Mouse (Mus musculus) thymus, postnatal 0 days (tissue): ENCODE data around the gene Auts2. TPM values are rescaled to one million over a fixed set of nuclear protein-coding genes. Genes with fewer than 3 reads are reported as not detected.

Source experiments
- DNase-seq: peaks from one replicate; pipeline ENCODE4 v3.0.0-alpha.2; 2015; ENCODE audit warnings: low spot score
- polyA plus RNA-seq: library from polyadenylated mRNA; unstranded; fragments of >200 nt; fragmentation: Nextera tagmentation; extraction: Ambion mirVana; gene quantifications from 2 replicates; pipeline ENCODE4 v1.2.1, GENCODE M21; 2015

The Auts2 gene
- polyA plus RNA-seq, 1 experiment from 2014 or later = 2.8 TPM

DNA sequence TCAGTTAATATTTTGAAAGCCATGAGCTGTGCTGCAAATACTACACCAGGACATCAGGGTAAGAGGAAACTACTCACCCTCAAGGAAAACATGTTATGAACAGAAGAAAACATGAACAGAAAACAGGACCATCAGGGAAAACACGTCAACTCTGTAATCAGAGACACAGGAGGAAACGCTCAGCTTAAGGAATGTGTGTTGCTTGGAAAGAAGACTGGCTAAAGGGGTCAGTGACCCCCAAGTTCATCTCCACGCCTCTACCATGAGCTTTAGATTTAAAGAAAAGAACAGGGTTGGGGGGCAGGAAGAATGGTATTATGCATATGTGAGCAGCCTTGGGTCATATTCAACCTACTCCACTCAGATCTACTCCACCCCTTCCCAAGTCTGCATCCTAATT, 356.5 kb downstream of the Auts2 start:
- DNase-seq = no peak

DNA sequence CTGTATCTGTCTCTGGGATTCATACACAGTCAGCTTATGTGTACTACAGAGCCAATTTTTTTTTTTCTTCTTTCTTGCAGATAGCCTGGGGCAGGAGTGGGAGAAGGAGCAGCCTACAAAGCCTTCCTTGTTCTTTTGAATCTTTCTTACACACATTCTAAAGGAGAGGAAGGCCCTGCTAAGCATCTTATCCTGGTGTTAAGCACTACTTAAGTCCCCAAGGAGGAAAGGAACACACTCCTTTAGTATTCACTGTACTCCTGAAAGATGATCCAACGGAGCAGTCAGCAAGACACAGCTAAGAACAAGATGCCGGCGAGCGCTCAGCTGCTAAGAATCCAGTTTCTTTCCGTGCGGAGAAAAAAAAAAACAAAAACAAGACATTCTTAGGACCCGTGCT, 356.9 kb downstream of the Auts2 start:
- no peak for DNase-seq

DNA sequence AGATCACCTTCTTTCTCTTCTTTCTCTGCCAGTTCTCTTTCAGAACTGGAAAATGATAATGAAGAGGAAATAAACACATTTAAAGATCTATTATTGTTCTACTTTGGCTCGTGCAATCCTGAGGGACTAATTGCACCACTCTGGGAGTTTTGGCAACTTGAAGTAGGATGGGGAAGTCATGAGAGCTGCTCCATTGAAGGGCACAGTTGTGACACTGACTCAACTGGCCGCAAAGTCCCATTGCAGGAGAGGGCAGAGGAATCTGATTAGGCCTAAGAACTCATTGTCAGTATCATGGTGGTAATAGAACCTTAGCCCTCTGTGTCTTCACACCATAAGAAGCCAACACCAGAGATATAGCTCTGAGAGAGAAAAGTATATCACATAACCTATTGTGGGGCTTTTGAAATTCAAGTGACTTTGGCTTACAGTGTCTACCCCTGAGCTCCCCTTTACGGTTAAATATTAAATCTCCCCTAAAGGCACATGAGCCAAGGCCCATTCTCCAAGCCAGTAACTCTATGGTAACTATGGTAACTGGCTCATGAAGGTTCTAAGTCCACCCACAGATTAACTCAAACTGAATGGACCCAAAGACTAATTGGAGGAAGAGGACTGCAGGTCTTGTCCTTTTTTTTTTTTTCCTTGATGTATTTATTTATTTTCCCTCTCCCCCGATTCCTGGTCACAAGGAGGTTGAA, 358.6 kb downstream of the Auts2 start:
- DNase-seq = no peak

DNA sequence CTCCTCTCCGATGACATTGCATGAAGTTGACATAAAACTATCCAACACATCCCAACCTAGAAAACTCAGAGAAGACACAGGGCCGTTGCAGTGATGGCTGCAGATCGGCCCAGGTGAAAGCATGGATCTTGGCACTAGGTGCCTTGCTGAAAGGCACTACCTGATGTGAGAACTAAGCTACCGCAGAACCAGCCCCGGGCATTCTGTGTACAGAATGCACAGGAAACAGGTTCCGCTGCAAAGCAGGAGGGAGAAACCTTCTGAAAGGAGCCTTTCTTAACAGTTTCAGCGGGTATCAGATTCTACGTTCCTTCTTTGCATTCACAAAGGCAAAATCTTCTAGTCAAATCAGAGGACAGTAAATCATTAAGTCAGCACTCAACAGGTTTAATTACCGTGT, 361.1 kb downstream of the Auts2 start:
- DNase-seq = no peak

DNA sequence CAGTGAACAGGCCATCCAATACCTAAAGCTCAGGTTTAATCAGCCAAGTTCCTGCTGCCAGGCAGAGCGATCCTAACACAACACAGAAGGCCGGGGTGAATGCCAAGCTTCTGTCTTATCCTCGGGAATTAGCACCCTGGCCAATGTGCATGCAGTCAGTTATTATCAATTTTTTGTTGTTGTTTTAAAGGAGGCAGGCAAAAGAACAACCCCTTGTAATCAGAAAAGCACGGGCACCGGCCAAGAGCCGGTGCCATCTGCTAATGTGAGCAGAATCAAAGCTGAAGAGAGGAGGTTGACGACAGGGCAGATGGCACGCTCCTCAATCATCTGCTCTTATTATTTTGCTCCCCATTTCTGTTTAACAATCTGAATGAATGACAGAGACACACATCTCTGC, 373.1 kb downstream of the Auts2 start:
- DNase-seq = no peak

DNA sequence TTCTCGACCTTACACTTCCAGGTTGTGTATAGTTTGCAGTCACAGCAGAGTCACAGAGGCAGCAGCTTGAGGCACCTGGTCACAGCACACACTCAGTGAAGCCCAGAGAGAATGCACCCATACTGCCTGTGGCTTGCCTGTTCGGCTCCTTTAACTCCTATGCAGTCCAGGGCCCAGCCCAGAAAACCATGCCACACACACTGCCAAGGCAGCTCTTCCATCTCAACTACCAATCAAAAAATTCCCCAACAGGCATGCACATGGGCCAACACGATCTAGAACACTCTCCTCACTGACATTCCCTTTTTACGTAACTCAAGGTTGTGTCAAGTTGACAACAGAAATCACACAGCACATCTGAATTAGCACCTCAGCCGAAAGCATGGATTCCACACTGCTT, 374.3 kb downstream of the Auts2 start:
- DNase-seq = no peak

DNA sequence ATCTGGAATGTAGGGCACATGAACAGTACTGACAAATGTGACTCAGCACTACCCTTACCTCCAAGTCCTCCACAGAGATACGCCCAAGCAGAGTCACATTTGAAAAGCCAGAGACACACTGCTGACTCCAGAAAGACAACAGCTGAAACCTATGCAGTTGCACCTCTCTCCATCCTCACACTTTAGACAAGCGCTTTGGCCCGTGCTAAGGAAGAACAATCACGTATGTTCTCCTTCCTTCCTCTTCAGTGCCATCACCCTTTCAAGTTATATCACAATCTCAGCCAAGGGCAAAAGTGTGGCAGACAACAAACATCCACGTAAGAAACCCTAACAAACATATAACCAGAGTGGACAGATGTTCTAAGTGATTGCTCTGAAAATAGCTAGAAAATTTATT, 374.9 kb downstream of the Auts2 start:
- DNase-seq = no peak

DNA sequence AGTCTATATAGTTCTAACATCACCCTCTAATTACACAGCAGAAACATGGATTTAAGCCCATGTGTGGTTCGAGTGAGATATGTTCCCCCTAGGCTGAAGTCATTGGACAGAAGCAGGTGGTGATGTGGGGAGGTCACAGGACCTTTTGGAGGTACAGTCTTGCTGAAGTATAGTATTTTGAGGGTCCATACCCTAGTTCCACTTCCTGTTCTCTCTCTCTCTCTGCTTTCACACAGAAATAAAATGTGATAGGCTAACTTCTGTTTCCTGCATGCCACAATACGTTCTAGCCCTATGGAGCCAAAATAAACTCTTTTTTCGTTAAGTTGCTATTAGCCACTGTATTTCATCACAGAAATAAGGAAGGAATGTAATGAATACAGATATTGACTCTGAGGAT, 376.6 kb downstream of the Auts2 start:
- no peak for DNase-seq

DNA sequence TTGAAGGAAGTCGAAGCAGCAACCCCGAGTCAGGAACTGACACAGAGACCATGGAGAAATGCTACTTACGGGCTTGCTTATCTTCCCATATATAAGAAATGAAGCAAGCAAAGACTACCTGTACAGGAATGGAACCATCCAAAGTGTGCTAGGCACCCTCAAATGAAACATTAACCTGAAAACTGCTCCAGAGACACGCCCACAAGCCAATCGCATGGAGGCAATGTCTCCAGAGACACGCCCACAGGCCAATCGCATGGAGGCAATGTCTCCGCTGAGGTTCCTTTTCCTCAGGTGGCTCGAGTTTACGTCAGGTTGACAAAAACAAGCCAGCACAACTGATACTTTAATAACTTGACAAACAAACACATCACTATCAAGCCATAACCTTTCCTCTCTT, 379.2 kb downstream of the Auts2 start:
- DNase-seq = no peak

DNA sequence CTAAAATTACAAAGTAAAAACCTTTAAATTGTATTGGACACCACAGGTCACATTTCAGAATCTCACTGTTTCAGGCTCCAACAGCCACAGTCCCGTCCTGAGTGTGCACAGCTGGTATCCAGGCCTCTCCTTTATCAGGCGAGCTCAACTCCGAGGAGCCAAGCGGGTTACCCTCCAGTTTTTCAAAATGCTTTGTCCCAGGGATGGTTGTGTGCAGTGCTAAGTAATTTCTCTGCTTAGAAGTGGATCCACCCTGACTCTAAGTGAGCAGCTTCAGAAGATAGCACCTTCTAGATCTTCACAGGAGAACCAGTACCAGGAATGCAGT, 381.0 kb downstream of the Auts2 start:
- no peak for DNase-seq

DNA sequence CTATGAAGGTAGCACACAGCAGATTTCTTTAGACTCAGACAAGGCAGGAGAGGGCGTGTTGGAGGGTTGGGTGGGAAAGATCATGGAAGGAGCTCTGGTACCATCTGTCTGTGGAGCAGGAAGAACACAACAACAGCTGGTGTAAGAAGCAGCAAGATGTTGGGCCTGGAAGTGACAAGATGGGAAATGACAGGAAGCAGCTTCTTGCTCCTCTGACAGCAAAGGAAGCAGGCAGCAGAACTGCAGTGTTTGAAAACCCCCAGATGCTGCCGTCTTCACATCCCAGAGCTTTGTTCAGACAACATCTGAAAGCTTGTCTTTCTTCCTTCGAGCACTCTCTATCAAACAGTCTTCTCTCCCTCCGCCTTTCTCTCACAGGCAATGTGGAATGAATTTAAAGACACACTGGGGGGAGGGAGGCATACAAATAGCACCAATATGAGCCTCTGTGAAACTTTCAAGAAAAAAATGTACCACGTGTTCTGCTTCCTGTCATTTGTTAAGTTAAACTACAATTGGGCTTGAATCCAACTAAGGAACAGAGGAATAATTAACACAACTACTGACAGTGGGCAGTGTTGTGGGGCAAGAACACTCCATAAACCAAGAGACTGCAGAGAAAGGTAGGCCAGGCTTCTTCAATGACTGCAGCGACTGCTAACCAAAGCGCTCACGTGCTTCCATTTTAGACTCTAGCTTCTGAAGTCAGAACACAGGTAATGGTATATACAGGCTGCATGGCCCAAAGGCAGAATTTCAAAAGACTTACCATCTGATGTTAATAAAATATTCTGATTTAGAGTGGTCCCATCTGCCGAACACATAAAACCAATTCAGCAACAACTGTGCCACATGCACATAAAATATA, 381.6 kb downstream of the Auts2 start:
- peak; percentile 3 for DNase-seq

DNA sequence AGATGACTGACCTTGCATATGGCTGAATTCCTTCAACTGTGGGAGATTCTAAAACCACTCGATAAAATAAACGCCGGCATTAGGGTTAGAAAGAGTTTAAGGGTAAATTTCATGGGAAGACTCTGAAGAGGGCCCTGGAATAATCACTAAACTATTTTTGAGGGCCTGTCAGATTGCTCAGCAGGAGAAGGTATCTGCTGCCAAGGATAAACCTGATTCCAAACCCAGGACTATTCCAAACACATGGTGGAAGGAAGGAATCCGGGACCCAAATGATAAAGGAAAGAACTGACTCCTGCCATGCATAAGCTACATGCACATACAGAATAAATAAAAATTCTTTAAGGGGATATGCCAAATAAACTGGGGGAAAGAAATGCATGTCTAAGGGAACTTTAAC, 399.0 kb downstream of the Auts2 start:
- DNase-seq = no peak

DNA sequence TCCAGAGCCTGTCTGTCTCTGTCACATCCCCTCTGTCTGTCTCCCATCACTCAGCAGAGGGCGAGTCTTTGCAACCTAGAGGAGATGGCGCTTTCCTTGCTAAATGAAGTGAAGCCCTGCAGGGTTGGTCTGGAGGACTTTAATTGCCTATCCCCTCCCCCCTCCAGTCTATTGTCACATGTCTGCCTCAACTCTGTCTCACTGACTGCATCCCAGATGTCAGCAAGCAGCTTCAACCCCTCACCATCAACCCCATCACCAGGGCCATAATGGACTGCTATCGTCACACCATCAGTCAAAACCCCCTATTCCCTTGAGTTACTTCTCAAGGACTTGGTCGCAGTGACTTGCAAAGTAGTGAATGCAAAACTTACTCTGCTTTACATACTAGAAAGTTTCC, 402.3 kb downstream of the Auts2 start:
- no peak for DNase-seq

DNA sequence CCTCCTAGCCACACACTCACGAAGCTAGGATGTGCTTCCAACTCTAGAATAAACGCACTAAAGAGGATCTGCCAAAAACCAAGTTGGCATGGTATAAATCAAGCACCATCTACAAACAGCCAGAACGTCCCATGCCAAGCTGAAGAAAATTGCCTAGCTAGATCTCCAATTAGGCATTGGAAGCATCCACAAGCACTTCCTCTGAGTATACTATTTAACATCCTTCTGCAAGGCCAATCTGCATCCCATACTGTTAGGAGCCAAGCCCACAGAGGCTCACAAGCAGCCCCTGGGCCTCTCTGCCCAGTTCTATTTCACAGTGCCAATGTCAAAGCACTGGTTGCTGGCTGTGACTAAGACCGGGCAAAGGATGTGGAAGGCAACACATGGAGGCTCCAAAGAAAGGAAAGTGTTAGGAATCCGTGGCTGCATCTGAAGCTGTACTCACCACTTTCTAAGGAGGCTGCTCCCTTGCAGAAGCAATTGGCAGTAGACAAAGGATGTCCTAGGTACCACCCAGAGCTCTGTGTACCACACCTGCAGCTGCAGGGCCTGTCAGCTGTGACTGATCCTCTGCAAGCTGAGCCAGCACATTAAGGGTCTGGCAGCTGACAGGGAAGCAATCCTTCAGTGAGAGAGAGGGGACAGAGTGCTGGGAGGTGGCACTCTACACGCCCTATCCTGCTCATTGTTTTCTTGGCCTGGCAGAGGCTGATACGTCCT, 407.0 kb downstream of the Auts2 start:
- DNase-seq = no peak

DNA sequence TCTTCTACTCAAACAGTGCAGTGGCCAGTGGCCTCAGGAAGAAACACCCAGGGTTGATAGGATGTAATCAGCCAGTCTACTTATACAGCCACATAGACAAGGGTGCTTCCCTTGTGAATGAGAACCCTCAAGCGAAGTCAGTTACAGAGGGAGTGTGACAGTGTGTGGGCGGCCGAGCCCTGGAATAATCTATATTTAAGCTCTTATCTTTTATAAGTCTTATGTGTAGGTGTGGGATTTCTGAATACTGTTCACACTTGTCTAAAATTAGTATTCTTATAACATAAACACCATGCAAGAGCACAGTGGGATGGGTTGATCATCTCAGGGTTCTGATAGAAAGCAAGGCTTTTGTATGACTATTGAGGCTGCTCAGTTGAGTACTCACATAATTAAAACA, 411.2 kb downstream of the Auts2 start:
- DNase-seq = no peak

DNA sequence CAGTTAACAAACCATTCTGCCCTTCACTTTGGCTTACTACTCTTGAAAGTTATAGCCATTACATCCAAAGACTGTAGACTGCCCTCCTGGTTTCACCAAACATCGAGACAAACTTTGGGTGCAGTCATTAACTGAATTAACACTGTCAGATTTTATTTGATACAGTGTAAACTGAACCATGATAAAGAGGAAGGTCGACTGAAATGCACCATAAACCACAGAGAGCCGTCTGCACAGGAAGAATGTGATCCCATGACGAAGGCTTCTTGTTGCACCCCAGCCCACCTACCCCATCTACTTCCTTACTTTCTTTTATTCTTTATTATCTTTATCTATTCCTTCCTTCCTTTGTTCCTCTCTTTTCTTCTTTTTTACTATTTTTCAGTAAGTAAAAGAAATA, 412.6 kb downstream of the Auts2 start:
- no peak for DNase-seq

DNA sequence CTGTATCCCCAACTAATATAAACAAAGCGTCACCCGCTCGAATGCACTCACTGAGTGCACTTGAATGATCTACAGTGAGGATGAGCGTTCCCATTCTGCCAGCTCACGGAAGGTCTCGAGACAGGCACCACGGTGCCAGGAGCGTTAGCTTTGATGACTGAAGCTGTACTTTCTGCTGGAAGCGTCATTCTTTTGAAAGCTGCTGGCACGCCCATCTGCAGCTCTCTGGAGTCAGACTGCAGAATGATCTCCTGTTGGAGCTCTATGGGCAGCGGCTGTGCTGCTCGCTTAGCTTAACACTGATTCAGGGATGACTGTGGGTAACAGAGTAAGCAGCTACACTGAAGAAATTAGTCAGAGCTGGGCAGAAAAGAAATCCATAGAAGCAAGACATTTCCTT, 416.5 kb downstream of the Auts2 start:
- DNase-seq = no peak

DNA sequence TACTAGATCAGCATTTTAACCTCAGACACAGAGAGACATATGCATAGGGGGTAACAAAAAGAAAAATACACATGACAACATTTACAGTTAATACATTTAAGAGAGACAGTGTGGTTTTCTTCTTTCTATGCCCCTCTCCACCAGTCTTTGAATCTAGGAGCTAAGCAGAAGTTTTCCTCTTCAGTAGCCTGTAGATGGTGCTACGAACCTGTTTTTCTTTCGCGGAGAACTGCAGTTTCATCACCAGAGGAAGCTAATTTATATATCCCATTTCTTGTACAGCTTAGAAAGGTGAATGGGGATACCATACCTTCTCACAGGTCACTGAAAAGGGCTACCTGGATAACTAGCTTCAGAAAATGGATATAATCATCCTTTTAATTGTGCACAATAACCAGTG, 427.5 kb downstream of the Auts2 start:
- DNase-seq = no peak

DNA sequence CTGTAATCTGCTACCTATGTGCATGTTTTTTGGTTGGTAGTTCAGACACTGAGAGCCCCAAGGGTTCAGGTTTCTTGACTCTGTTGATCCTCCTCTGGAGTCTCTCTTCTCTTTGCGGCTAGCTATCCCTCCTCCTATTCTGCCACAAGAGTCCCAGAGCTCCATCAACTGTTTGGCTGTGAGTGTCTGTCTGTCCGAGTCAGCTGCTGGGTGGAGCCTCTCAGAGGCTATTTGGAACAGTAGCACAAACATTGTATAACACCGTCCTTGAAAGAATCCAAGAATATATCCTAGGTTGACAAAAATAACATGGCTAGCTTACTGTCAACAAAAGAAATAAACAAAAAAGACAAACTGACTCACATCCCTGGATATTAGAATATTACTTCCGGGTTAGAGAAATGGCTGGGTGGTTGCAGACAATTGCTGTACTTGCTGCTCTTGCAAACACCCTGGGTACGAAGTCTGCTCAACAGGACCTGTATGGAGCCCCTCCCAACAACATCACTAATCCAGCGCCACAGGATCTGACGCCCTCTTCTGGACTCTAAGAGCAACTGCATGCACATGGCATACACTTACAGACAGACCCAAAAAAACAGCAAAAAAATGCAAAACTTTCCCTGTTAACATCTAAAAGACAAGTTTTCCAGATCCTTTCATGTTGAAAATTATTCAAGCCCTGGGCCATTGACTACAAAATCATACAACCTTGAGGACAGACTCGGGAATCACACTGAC, 428.4 kb downstream of the Auts2 start:
- no peak for DNase-seq

DNA sequence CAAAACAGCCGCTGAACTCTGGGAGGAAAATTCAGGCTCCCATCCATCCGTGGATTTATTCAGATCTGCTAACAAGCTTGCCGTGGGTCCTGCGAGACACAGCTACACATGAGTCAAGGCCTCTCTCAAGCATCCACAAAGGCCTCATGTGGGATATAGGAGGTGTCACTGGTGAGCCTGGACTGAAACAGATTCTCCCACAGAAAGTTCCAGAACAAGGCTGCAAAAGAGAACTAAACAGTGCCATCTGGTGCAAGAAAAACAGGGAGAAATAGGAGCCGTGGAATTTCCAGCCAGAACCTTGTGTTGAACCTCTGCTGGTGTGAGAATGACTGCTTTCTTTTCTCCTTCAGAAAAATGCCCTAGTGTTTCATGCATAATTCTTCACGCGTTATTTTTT, 429.7 kb downstream of the Auts2 start:
- no peak for DNase-seq

DNA sequence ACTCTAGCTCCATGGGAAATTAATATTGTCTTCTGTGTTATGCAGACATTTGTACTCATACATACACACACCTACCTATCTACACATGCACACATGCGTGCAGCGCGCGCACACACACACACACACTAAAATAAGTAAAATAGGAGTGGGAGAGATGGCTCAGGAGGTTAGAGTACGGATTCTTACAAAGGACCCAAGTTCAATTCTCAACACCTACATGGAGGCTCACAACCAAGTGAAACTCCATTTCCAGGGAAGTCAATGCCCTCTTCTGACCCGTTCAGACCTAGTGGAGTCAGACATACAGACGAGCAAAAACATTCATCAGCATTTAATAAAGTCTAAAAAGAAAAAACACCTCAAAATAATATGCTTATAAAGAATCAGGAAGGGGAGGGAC, 430.5 kb downstream of the Auts2 start:
- no peak for DNase-seq

DNA sequence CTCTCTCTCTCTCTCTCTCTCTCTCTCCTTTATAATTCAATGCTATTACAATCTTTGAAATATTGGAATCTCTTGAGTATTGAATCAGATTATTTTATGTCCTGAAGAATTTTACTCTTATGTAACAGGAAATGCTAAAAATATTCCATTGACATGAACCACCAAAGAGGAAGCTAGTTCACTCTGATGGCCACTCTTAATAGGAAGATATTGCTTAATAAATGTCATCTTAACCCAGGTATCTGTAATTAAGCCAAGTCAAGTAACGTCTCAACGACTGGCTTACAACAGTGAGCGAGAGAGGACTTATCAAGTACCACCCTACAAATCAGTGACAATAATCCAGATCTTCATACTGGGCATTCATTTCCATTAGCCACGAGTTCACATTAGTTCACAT, 440.7 kb downstream of the Auts2 start:
- no peak for DNase-seq
